Mouse (Mus musculus): ENCODE data around the gene Wtip. TPM values are rescaled to one million over a fixed set of nuclear protein-coding genes. Genes with fewer than 3 reads are reported as not detected.
"Not testable (repeated sequence)": the region's sequence is repeated elsewhere in the genome, so short reads cannot be mapped to it uniquely, and the experiment has no call there.

Gene Wtip
- polyA plus RNA-seq, 1 experiment from 2014 or later: 3.2 TPM

- Histone ChIP-seq H3K4me2 (no peak overlapping the region), H3K27ac (replicated peaks) (no peak overlapping the region), H3K4me1 (replicated peaks) (no peaks in the 10 kb centered on the region), H3K4me3 (no peak overlapping the region), H3K9me3 (no peaks in the 10 kb centered on the region), H3K36me3 (no peaks in the 10 kb centered on the region), H3K9ac (no peak overlapping the region), H3K27me3 (no peaks in the 10 kb centered on the region)
- no peak for ATAC-seq (ENCODE audit: low read depth)
Observed at GRCm38 (mm10) chr7:34101276-34101675, 31.8 kb downstream of the Wtip start.

DNA sequence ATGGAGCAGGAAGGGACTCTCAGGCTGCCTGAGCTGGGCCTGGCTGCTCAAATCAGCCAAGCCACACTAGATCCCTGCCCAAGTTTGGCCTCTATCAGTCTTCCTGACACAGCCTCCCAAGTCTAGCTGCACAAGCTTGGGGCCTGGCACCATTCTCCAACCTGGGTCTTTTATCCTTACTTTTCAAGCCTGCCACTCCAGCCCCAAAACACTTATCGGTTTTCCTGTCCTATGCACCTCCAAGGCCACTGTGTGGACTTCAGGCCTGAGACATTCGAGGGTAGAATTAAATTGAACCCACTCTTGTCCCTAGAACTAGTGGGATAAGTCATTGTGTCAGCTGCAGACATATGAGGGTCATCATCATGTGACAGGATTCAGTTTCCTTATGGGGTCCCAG is 33.1 kb downstream of the Wtip start:
- ATAC-seq (ENCODE audit: low read depth): no peak
- 82% methylated on average over 2 of the region's 2 CpGs for WGBS
- Histone ChIP-seq H3K4me2 (no peak overlapping the region), H3K27me3 (no peaks in the 10 kb centered on the region), H3K27ac (replicated peaks) (no peak overlapping the region), H3K9me3 (no peaks in the 10 kb centered on the region), H3K4me1 (replicated peaks) (no peaks in the 10 kb centered on the region), H3K36me3 (no peaks in the 10 kb centered on the region), H3K4me3 (no peak overlapping the region), H3K9ac (no peak overlapping the region)

GRCm38 (mm10) chr7:34094911-34095481 is 38.1 kb downstream of the Wtip start, which contains the start of gene Scgb1b30:
Gene Scgb1b30, plus strand, starts transcription at chr7:34095431.
- no peak for ATAC-seq (ENCODE audit: low read depth)
- no peaks in the 10 kb centered on the region for H3K4me1 ChIP-seq (replicated peaks)
- H3K9me3 ChIP-seq: no peaks in the 10 kb centered on the region
- H3K36me3 ChIP-seq: no peaks in the 10 kb centered on the region
- H3K27ac ChIP-seq (replicated peaks): no peak within 1 kb of the TSS
- no peak within 1 kb of the TSS for H3K4me3 ChIP-seq
- 79% methylated on average over 3 of the region's 3 CpGs for WGBS
- no peaks in the 10 kb centered on the region for H3K27me3 ChIP-seq
- H3K4me2 ChIP-seq: no peak within 1 kb of the TSS
- H3K9ac ChIP-seq: no peak within 1 kb of the TSS

DNA sequence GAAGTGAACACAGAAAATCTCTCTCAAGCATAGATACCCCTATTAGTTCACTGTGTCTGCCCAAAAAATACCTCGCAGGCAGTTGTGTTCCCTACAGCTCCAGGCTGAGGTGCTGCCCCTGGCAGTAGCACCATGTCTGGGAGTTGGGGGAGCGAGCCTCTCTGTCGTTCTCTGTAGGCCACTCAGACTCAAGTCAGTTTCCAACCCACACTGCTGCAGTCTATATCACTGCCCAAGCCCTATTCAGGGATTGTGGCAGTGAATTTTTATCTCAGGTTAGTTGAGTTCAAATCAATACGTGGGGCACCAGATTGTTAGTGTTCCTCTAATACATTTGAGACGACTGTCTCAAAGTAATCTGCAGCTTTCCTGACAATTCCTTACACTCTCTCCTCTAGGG is 64.9 kb downstream of the Wtip start:
- not testable (repeated sequence) for H3K4me2 ChIP-seq; H3K4me3 ChIP-seq; H3K27ac ChIP-seq (replicated peaks); H3K4me1 ChIP-seq (replicated peaks); H3K9ac ChIP-seq; ATAC-seq (ENCODE audit: low read depth); H3K36me3 ChIP-seq; H3K9me3 ChIP-seq; H3K27me3 ChIP-seq
- 83% methylated on average over 5 of the region's 5 CpGs for WGBS

Other genes with a start within 250 kb of the Wtip start
- gene Scgb2b26, start 188.2 kb downstream of the Wtip start, polyA plus RNA-seq (2015; fragmentation: Nextera tagmentation; extraction: Ambion mirVana): not detected in 2 replicates
- gene Scgb2b27, start 119.3 kb downstream of the Wtip start, polyA plus RNA-seq (2015; fragmentation: Nextera tagmentation; extraction: Ambion mirVana): not detected in 2 replicates
- not detected in 2 replicates for gene Scgb1b27, start 111.8 kb downstream of the Wtip start, polyA plus RNA-seq (2015; fragmentation: Nextera tagmentation; extraction: Ambion mirVana)
- gene Scgb1b30, start 37.8 kb downstream of the Wtip start, polyA plus RNA-seq (2015; fragmentation: Nextera tagmentation; extraction: Ambion mirVana): not detected in 2 replicates
- 188 and 193 TPM in 2 replicates for gene Uba2, start 36.3 kb upstream of the Wtip start, polyA plus RNA-seq (2015; fragmentation: Nextera tagmentation; extraction: Ambion mirVana)
- gene Pdcd2l, start 63.4 kb upstream of the Wtip start, polyA plus RNA-seq (2015; fragmentation: Nextera tagmentation; extraction: Ambion mirVana): 77.9 and 83.8 TPM in 2 replicates
- gene Gpi1, start 97.1 kb upstream of the Wtip start, polyA plus RNA-seq (2015; fragmentation: Nextera tagmentation; extraction: Ambion mirVana): 209 and 242 TPM in 2 replicates
- not detected in 2 replicates for gene Gm6096, start 117.8 kb upstream of the Wtip start, polyA plus RNA-seq (2015; fragmentation: Nextera tagmentation; extraction: Ambion mirVana)
- 32.5 and 34.9 TPM in 2 replicates for gene 4931406P16Rik, start 180.3 kb upstream of the Wtip start, polyA plus RNA-seq (2015; fragmentation: Nextera tagmentation; extraction: Ambion mirVana)